Mouse (Mus musculus): ENCODE data around the gene Cabp1. TPM values are rescaled to one million over a fixed set of nuclear protein-coding genes. Genes with fewer than 3 reads are reported as not detected.
A peak's percentile ranks its signal among the peaks of the same experiment; 100 is the strongest.
"Not testable (repeated sequence)": the region's sequence is repeated elsewhere in the genome, so short reads cannot be mapped to it uniquely, and the experiment has no call there.

The Cabp1 gene
- polyA plus RNA-seq, 1 experiment from 2014 or later = not detected

- Histone ChIP-seq H3K36me3 (no peaks in the 10 kb centered on the region), H3K4me3 (replicated peaks) (no peak overlapping the region), H3K27me3 (no peaks in the 10 kb centered on the region), H3K9ac (no peak overlapping the region), H3K4me1 (replicated peaks) (peaks cover 23% of the 10 kb centered on the region), H3K4me2 (no peak overlapping the region), H3K9me3 (replicated peaks) (0 out of 2 replicates have a peak, but pooled peaks cover 3% of the 10 kb centered on the region), H3K27ac (no peak overlapping the region)
- WGBS (ENCODE audit: insufficient replicate concordance) = 57% methylated on average over 26 of the region's 27 CpGs
- DNase-seq (no peak), ATAC-seq (ENCODE audit: low read depth) (no peak)
These were observed 25.4 kb downstream of the Cabp1 start for GRCm38 (mm10) chr5:115168641-115169415.

GRCm38 (mm10) chr5:115167396-115167795, 26.8 kb downstream of the Cabp1 start:
- Histone ChIP-seq H3K27ac (peak overlapping the region; percentile 25; the same call in 1 of the 2 replicates), H3K4me2 (no peak overlapping the region), H3K9ac (no peak overlapping the region), H3K36me3 (no peaks in the 10 kb centered on the region), H3K4me3 (replicated peaks) (no peak overlapping the region), H3K4me1 (replicated peaks) (peaks cover 33% of the 10 kb centered on the region), H3K9me3 (replicated peaks) (0 out of 2 replicates have a peak, but pooled peaks cover 3% of the 10 kb centered on the region), H3K27me3 (no peaks in the 10 kb centered on the region)
- WGBS (ENCODE audit: insufficient replicate concordance) = 32% methylated on average over 6 of the region's 6 CpGs
- DNase-seq (no peak), ATAC-seq (ENCODE audit: low read depth) (0 out of 2 replicates have a peak, but pooled peaks have one; percentile 12)

GRCm38 (mm10) chr5:115166815-115167194, 27.4 kb downstream of the Cabp1 start:
- Histone ChIP-seq H3K36me3 (no peaks in the 10 kb centered on the region), H3K9me3 (replicated peaks) (0 out of 2 replicates have a peak, but pooled peaks cover 3% of the 10 kb centered on the region), H3K4me1 (replicated peaks) (peaks cover 38% of the 10 kb centered on the region), H3K4me3 (replicated peaks) (no peak overlapping the region), H3K27ac (peak overlapping the region; percentile 25; the same call in 1 of the 2 replicates), H3K9ac (no peak overlapping the region), H3K4me2 (no peak overlapping the region), H3K27me3 (no peaks in the 10 kb centered on the region)
- no peak for ATAC-seq (ENCODE audit: low read depth)
- no peak for DNase-seq
- 65% methylated on average over 7 of the region's 7 CpGs for WGBS (ENCODE audit: insufficient replicate concordance)

- 0 out of 2 replicates have a peak, but pooled peaks cover 3% of the 10 kb centered on the region for H3K9me3 ChIP-seq (replicated peaks)
- no peaks in the 10 kb centered on the region for H3K27me3 ChIP-seq
- H3K4me1 ChIP-seq (replicated peaks) = peaks cover 43% of the 10 kb centered on the region
- no peak overlapping the region for H3K9ac ChIP-seq
- H3K36me3 ChIP-seq = no peaks in the 10 kb centered on the region
- DNase-seq (no peak), ATAC-seq (ENCODE audit: low read depth) (no peak)
- H3K27ac ChIP-seq = peak overlapping the region; percentile 25; the same call in 1 of the 2 replicates
- 57% methylated on average over 11 of the region's 11 CpGs for WGBS (ENCODE audit: insufficient replicate concordance)
- no peak overlapping the region for H3K4me3 ChIP-seq (replicated peaks)
- no peak overlapping the region for H3K4me2 ChIP-seq
These were observed 28.0 kb downstream of the Cabp1 start for GRCm38 (mm10) chr5:115165895-115166814.

GRCm38 (mm10) chr5:115165351-115165750, 28.8 kb downstream of the Cabp1 start:
- H3K36me3 ChIP-seq = no peaks in the 10 kb centered on the region
- DNase-seq (no peak), ATAC-seq (ENCODE audit: low read depth) (no peak)
- WGBS (ENCODE audit: insufficient replicate concordance) = 48% methylated on average over 9 of the region's 9 CpGs
- H3K9ac ChIP-seq = no peak overlapping the region
- no peaks in the 10 kb centered on the region for H3K27me3 ChIP-seq
- H3K4me2 ChIP-seq = no peak overlapping the region
- no peak overlapping the region for H3K4me3 ChIP-seq (replicated peaks)
- H3K4me1 ChIP-seq (replicated peaks) = peaks cover 51% of the 10 kb centered on the region
- no peak overlapping the region for H3K27ac ChIP-seq
- H3K9me3 ChIP-seq (replicated peaks) = 0 out of 2 replicates have a peak, but pooled peaks cover 3% of the 10 kb centered on the region

GRCm38 (mm10) chr5:115164446-115164845, 29.7 kb downstream of the Cabp1 start:
- not testable (repeated sequence) for H3K9me3 ChIP-seq (replicated peaks); H3K27ac ChIP-seq; H3K4me3 ChIP-seq (replicated peaks); DNase-seq; H3K36me3 ChIP-seq; ATAC-seq (ENCODE audit: low read depth); H3K4me2 ChIP-seq; H3K9ac ChIP-seq; H3K27me3 ChIP-seq
- H3K4me1 ChIP-seq (replicated peaks) = peaks cover 60% of the 10 kb centered on the region
- 65% methylated on average over 4 of the region's 4 CpGs for WGBS (ENCODE audit: insufficient replicate concordance)

GRCm38 (mm10) chr5:115163563-115163962, 30.6 kb downstream of the Cabp1 start:
- no peak overlapping the region for H3K4me2 ChIP-seq
- peak; percentile 34 for DNase-seq
- no peak for ATAC-seq (ENCODE audit: low read depth)
- 0 out of 2 replicates have a peak, but pooled peaks cover 3% of the 10 kb centered on the region for H3K9me3 ChIP-seq (replicated peaks)
- no peaks in the 10 kb centered on the region for H3K27me3 ChIP-seq
- H3K4me1 ChIP-seq (replicated peaks) = peaks cover 62% of the 10 kb centered on the region
- H3K27ac ChIP-seq = no peak overlapping the region
- WGBS (ENCODE audit: insufficient replicate concordance) = 45% methylated on average over 8 of the region's 8 CpGs
- no peak overlapping the region for H3K9ac ChIP-seq
- H3K4me3 ChIP-seq (replicated peaks) = no peak overlapping the region
- H3K36me3 ChIP-seq = no peaks in the 10 kb centered on the region

- H3K4me3 ChIP-seq (replicated peaks); H3K36me3 ChIP-seq; H3K27ac ChIP-seq; H3K9ac ChIP-seq; H3K9me3 ChIP-seq (replicated peaks); H3K4me2 ChIP-seq; H3K27me3 ChIP-seq; DNase-seq; ATAC-seq (ENCODE audit: low read depth): not testable (repeated sequence)
- 67% methylated on average over 1 of the region's 1 CpGs for WGBS (ENCODE audit: insufficient replicate concordance)
- peaks cover 63% of the 10 kb centered on the region for H3K4me1 ChIP-seq (replicated peaks)
These were observed 32.3 kb downstream of the Cabp1 start for GRCm38 (mm10) chr5:115161940-115162279.

- DNase-seq (no peak), ATAC-seq (ENCODE audit: low read depth) (no peak)
- 28% methylated on average over 13 of the region's 13 CpGs for WGBS (ENCODE audit: insufficient replicate concordance)
- H3K4me1 ChIP-seq (replicated peaks) = peaks cover 63% of the 10 kb centered on the region
- 0 out of 2 replicates have a peak, but pooled peaks cover 3% of the 10 kb centered on the region for H3K9me3 ChIP-seq (replicated peaks)
- H3K4me3 ChIP-seq (replicated peaks) = no peak overlapping the region
- no peak overlapping the region for H3K4me2 ChIP-seq
- 0 out of 2 replicates have a peak overlapping the region, but pooled peaks have one; percentile 22 for H3K9ac ChIP-seq
- no peaks in the 10 kb centered on the region for H3K36me3 ChIP-seq
- H3K27ac ChIP-seq = peak overlapping the region; percentile 11; the same call in 1 of the 2 replicates
- H3K27me3 ChIP-seq = no peaks in the 10 kb centered on the region
These were observed 32.9 kb downstream of the Cabp1 start for GRCm38 (mm10) chr5:115161064-115161939.

- Histone ChIP-seq H3K4me3 (replicated peaks) (no peak overlapping the region), H3K27ac (0 out of 2 replicates have a peak overlapping the region, but pooled peaks have one; percentile 11), H3K27me3 (no peaks in the 10 kb centered on the region), H3K9me3 (replicated peaks) (0 out of 2 replicates have a peak, but pooled peaks cover under 1% of the 10 kb centered on the region), H3K36me3 (no peaks in the 10 kb centered on the region), H3K4me1 (replicated peaks) (peaks cover 65% of the 10 kb centered on the region), H3K9ac (no peak overlapping the region), H3K4me2 (no peak overlapping the region)
- no peak for ATAC-seq (ENCODE audit: low read depth)
- no peak for DNase-seq
- 61% methylated on average over 6 of the region's 6 CpGs for WGBS (ENCODE audit: insufficient replicate concordance)
These were observed 33.5 kb downstream of the Cabp1 start for GRCm38 (mm10) chr5:115160655-115161054.

Measured in liver, embryonic 13.5 days (tissue).